Mouse (Mus musculus) cerebellum, postnatal 14 days (tissue): Measurements from ENCODE around the gene Ap3b1.
"Not testable (repeated sequence)": the region's sequence is repeated elsewhere in the genome, so short reads cannot be mapped to it uniquely, and the experiment has no call there.

Experiments
- DNase-seq, 2 experiments: peaks; one replicate each; pipeline ENCODE4 v3.0.0; 2021; ENCODE audit warnings: mixed read lengths in 2 of 2

Ap3b1 gene

DNA sequence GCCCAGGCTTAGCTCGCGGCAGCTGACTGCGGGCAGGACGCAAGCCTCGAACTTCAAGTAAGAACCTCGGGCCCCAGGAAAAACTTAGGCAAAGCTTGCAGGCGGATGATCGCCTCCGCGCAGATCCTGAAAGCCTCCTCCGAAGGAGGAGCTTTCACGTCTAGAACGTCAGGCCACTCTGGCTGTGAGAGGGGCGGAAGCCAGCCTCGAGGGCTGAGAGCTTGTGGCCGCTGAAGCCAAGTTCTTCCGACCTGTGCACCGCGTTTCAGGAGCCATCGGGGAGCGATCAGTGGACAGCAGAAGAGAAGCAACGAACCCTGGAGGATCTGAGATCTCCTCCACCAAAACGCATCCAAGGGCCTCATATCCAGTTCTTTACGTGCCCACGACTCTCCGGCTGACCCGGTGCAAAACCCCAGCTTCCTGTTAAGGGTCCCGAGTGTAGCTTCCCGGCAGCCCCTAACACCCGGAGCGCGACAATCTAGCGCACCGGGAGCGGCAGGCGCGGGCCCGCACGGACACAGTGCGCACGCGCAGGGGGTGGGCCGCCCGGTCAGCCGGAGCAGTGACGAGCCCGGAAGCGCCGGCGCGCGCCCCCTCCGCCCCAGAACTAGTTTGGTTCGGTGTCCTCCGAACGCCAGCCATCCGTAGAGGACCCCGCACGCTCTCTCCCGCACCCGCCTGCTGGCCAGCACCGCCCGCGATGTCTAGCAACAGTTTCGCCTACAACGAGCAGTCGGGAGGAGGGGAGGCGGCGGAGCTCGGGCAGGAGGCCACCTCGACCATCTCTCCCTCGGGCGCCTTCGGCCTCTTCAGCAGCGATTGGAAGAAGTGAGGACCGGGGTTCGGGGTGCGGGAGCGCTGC is at the start of gene Ap3b1:
TSS of gene Ap3b1 (plus strand) at position 560 of the 865 bp plus-strand sequence.
- peak; percentile 91 to 94 for DNase-seq

DNA sequence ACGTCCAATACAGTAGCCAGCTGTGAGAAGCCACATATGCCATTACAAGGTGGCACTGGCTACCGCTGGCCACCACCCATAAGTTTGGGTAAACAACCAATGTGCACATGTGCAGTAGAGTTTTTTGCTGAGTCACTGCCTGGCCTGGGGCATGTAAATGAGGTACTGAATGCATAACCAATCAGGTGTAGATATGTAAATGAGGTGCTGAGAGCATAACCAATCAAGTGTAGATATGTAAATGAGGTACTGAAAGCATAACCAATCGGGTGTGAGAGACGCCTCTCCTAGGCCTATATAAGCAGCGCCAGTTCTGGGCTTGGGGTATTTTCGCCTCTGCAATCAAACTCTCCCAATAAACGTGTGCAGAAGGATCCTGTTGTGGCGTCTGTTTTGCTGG is 45.9 kb upstream of the Ap3b1 start:
- not testable (repeated sequence) for DNase-seq

DNA sequence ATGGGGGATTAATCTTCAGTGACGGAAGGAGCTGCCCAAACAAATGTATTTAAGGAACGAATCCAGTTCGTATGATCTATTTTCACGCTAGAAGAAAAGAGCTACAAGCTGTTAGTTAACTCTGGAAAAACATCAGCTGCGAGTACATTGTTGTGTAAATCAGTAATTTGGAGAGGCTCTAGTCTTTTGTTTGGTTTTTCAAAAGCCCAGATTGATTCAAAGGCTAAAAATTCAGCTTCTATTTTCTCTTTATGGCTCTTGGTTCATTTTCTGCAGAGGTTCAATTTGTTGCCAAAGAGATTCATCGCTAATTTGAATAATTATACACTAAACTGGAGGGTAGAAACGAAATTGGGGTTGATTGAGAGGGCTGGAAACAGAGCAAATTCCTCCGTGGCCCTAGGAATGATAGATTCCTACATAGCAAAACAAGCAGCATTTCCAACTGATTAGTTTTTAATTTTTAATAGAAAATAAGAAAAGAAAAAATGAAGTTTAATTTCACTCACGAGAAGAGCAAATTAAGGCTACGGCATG is 41.7 kb upstream of the Ap3b1 start:
- DNase-seq: no peak

DNA sequence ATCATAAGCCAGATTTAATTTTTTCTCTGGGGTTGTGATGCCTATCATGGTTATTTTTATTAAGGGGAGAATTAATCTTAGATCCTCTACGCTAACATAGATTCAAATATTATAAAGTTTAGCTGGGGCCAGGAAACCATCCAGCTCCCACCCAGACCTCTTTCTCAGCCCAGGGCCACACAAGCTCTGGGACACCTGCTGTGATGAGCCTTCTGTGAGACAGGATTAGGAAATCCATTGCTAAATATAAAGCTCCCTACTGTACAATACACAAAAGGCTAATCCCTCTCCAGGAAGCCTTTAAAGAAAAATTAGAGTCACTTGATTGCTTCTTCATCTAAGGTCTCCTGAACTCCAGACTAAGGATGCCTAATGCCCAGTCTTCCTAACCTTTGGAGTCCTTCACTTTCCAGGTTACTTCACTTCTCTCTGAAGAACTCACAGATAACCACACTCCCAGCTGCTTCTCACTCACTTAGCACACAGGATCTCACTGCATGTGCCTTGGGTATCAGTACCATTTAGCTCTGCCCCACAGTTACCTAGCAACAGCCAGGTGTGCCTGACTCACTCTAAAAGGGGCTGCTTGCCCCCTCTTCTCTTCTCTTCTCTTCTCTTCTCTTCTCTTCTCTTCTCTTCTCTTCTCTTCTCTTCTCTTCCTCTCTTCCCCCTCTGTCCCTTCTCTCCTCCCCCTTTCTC is 37.5 kb upstream of the Ap3b1 start:
- peak; percentile 15 to 16 for DNase-seq

DNA sequence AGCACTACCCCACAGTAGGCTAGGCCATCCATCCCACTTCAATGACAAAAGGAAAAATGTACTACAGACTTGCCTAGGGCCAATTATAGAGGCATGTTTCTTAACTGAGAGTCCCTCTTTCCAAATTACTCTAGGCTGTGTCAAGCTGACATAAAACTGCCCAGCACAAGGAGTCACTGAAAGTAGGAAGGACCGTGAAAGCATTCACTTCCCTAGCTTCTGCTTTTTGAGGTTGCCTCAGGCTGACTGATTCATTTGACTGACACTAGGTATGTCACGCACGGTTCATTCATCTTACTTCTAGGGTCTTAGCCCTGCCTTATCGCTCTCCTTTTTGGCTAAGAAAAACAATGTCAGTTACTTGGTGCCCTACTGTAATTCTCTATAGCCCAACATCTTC is 36.3 kb upstream of the Ap3b1 start:
- no peak for DNase-seq

DNA sequence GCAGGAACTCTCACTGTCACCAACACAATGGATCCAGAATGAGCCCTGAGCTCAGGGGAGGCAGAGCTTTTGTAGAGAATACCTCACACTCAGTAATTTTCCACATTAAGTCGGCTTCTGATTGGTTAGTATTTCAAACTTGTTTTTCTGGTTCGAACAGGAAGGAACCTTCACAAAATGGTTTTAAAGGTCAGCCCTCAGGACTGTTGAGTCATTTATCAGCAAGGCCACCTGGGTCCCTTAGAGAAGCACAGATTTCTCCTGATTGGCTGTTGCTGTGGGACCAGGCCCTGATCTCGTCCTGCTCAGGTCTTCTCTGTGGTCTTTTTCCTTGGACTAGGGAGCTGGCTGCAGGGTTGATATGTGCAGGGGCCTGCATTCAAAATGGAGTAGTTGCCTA is 30.7 kb upstream of the Ap3b1 start:
- no peak for DNase-seq

DNA sequence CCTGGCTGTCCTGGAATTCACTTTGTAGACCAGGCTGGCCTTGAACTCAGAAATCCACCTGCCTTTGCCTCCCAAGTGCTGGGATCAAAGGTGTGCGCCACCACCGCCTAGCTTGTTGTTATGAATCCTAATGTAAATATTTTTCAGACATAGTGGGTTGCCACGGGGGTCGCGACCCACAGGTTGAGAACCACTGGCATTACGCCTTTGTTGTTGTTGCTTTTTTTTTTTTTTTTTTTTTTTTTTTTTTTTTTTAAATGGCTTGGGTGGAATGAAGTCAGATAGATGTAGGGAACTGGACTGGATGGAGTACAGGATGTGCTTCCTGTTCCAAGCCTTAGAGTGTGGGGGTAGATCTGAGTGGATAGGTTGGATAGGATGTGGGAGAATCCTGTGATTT is 29.8 kb upstream of the Ap3b1 start:
- DNase-seq: not testable (repeated sequence)

DNA sequence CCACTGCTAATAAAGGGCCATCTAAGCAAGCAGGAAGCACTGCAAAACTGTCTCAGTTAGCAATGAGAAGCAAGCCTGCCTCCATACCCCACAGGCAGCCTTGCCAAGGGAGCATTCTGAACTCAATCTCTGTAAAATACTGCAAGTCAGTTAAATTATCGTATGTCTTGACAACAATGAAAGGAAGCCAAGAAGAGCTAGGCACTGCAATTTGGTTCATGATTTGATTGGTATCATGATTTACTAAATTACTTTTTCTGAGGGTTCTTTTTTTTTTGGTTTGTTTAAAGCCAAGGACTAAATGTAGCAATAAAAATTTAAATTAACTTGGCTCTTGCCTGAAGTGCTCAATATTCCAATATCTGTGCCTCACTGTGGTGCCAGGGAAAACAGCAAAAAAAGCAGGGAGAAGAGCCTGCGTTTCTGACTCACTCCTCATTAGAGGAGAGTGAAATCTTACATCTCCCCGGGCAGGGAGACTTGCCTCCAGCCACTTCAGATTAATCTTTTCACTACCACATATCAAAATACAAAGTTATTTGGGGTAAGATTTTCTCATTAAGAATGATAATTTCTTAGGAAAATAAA is 28.3 kb upstream of the Ap3b1 start:
- DNase-seq: no peak

DNA sequence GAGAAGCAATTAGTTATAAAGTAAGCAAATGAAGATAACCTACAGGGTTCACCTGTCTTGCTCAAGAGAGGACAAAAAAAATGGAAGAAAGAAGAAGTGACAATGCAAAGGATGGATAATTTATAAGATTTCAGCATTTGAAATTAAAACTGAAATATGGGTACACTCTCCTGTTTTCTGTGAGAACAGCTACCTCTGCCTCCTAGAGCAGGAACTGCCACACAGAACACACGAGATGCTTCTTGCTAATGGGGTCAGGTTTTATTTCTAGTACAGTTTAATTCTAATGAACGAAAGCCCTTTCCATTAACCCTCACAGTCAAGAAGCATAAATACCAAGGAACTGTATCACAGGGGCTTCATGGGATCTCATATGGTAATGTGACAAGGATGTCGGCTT is 20.4 kb upstream of the Ap3b1 start:
- no peak for DNase-seq

DNA sequence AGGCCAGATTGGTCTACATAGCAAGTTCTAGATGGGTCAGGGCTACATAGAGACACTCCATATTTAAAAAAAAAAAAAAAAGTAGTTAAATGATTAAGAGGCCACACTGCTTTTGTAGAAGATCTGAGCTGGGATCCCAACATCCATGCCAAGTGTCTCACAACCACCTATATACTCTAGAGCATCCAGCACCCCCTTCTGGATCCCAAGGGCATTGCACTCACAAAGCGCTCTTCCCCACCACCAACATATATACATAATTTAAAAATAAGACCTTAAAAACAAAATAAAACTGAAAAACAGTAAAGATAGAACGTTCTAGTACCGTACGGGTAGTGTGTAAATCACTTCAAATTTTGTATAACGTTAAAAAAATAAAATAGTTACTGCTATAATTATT is 15.6 kb upstream of the Ap3b1 start:
- DNase-seq: no peak

DNA sequence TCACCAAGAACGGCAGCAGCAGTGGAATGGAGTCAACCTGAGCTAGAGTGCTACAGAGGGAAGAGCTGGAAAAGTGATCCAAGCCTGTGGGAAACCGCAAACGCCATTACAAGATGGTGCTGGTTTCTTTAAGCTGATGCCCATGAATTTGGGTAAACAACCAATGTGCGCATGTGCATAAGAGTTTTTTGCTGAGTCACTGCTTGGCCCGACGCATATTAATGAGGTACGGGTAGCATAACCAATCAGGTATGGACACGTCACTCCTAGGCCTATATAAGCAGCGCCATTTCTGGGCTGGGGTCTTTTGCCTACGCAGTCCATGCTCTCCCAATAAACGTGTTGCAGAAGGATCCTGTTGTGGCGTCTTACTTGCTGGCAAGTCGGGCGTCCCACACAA is 14.2 kb upstream of the Ap3b1 start:
- not testable (repeated sequence) for DNase-seq

DNA sequence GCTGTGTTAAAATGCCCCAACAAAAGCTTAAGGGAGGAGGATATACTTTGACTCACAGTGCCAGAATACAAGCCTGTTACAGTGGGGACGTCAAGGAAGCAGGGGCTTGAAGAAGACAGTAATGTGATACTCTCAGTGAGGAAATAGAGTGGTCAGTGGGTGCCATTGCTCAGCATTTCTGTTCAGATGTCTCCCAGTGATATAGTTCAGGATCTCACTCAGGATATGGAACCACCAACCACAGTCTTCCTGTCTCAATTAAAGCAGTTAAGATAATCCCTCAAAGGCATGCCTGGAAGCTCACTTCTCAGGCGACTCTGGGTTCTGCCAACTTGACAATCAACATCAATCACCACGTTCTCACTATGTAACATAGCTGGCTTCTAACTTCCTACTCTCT is 4.2 kb upstream of the Ap3b1 start:
- DNase-seq: no peak

DNA sequence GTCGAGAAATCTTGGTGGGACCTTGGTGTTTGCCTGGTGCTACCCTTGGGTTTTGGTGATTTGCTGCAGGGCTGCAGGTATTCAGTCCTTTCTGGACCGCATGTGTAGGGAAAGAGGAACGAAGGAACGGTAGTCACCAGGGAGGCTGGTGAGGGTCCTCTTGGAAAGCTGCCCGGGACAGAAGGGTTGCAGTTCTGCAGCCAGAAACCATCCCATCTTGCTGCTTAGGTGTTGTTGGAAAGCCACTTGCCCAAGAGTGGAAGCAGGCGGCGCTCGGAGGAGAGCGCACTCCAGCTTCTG is 709 bp upstream of the Ap3b1 start:
- DNase-seq: peak in 1 of 2 experiments; percentile 67

DNA sequence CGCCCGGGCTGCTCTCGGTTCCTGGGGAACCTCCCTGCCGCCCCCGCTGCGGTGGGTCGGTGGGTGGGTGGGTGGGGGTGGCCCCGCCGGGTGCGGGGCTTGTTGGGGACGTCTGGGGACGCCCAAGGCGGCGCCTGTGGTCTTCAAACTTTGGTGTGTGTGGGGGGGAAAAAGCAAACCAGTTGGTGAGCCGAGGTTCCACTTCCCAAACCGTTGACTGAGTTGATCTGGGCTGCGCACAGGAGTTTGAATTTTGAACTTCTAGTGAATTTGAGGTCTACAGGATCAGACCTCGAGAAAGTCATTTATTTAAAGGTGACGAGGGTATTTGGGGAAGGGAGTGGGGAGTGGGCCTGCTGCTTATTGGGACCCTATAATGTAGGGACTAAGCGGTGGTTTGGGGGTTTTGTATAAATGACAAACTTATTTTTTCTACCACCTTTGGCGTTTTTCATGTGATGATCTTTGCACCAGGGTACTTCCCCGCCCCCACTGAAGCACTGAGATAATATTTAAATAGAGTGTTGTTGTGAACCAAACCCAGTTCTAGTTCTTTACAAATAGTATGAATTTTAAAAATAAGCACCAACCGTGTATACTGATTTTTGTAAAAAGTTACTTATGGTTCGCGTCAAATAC is 641 bp downstream of the Ap3b1 start:
- DNase-seq: no peak

DNA sequence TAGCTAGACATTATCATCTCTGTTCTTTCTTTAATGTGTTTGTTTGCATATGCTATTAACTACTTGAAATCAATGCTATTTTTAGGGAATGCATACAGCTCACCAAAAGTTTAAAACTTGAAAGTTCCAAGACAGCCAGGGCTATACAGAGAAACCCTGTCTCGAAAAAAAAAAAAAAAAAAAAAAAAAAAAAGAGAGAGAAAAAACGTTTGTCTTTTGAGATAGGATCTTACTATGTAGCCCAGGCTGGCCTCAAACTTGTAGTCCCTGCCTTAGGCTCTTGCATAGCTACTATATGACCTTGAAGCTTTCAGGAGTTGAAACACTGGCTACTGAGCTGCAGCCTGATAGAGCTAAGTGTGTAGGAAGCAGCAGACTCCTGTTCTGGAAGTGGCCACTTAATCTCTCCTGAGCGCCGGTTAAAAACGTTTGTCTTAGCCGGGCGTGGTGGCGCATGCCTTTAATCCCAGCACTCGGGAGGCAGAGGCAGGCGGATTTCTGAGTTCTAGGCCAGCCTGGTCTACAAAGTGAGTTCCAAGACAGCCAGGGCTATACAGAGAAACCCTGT is 2.3 kb downstream of the Ap3b1 start:
- not testable (repeated sequence) for DNase-seq

DNA sequence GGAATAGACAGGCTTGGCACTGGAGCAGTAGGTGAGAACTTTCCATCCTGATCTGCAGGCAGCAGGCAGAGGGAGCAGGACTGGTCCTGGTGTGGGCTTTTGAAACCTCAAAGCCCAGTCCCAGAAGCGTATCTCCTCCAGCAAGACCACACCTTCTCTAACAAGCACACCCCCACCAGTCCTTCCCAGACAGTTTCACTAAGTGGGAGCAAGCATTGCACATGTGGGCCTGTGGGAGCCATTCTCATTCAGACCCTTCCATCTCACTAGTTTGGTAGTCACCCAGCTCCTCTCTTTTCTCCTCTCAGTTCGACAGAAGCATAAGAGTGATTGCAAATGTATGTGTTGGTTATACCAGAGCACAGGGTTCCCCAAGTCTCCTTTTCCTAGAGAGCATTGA is 5.6 kb downstream of the Ap3b1 start:
- no peak for DNase-seq

DNA sequence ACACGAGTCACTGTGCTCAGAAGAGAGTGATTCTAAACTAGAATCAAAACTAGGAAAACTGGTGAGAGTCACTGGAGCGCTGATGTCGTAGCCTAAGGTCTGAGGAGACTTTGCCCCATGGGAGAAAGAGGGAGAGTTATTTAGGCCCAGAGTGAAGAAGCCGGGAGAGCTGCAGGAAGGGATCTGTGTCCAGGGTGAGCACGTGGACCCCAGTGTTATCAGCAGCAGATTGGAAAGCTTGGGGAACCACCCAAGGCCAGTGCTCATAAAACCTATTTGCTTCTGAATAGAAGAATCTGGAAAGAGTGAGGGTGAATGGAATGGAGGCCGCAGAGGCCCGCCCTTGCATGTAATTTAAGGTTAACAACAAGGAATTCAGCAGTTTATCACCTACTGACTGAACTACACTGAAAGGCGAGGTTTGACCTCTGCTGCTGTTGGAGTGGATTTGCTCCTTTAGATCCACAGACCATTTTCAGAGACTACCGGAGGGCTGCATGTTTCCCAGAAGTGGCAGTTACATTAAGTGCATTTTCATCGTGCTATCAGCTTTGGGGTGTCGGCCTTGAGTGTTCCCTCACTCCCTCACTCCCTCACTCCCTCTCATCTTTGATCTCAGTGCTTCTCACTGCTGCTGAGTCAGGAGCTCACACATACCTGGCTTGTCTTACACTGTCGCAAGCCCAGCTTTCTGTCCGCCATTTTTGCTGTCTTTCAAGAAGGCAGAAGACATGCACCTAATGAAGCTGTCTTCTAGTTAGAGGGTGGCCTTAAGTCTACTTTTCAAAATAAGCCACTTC is 6.5 kb downstream of the Ap3b1 start:
- DNase-seq: no peak

DNA sequence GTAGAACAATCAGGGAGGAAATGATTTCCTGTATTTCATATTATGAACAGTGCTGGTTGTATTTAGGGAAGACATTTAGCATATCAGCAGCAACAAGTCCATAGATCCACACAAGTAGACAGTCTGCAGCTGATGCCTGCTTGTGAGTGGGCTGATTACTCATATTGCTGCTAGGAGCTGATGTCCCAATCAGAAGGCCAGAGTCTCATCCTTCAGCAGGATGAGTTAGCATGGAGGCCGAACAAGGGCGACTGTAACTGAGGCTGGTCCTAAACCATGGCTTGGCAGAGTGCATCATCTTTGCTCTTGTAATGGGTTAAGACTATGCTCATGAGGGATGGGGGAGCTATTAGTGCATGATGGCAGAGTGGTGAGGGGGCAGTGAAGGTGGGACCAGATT is 9.1 kb downstream of the Ap3b1 start:
- no peak for DNase-seq

DNA sequence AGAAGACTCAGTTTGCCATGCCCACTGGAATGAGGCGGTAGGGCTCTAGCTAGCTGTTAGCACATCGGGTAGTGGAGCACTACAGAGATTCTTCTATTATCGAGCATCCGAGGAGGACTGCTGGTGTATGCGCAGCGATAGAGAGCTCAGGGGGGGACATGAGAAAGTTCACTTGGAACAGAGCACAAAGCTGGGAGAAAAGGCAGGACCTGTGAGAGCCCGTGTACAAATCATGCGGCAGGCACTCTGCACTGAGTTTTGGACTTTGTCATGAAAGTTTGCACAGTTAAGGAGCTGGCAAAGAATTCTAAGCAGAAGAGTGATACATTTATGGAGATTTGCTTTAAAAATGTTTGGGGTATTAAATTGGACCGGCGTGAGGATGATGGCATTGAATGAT is 11.8 kb downstream of the Ap3b1 start:
- DNase-seq: no peak

DNA sequence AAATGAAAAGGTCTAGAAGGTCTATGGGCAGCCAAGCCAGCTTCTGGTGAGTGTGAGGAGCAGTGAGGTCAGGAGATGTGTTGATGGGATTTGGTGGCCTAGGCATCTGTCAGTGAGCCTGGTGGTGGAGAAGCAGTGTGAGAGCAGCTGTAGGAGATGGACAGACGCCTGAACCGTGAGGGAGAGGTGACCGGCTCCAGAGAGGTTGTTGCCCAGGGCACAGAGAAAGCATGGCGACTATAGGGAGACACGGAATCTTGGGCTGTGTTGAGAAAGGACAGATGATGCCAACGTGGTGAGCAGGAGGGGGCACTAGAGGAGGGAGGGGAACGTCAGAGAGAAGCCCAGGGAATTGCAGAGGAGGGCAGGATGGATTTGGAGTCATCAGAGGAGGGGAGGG is 13.3 kb downstream of the Ap3b1 start:
- peak in 1 of 2 experiments; percentile 28 for DNase-seq

DNA sequence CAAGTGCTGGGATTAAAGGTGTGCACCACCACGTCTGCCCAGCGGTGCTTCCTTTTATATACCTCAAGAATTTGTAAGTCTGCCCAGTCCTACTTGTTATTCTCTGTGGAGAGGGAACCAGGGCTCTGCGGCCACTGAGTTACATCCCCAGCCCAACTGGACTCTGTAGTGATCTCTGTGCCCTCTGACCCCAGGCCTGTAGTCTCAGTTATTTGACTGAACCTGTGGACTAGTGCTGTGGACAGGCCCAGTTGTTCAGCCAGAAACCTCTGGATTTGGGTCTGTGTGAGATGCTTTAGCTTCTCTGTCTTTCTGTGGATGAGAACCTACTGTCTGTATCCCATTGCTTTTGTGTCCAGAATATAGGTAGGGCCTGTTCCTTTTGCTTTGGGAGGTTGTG is 15.4 kb downstream of the Ap3b1 start:
- DNase-seq: no peak
